Mouse (Mus musculus) CD4-positive naive resting alpha-beta T cell, adult 57 days (primary cell): ENCODE data around the gene Zdhhc25. TPM values are rescaled to one million over a fixed set of nuclear protein-coding genes. Genes with fewer than 3 reads are reported as not detected.

ENCODE experiments used
- total RNA-seq: library from RNA; stranded (reverse); gene quantifications from one replicate; pipeline ENCODE4 v1.2.4, GENCODE M21; 2023

The Zdhhc25 gene
- total RNA-seq, result not detected

GRCm38 (mm10) chr15:88600002-88600401, at the start of gene Zdhhc25:
Gene Zdhhc25, plus strand, starts transcription at chr15:88600302.

Other genes starting within 250 kb of the Zdhhc25 start
- gene Brd1, start 133.9 kb downstream of the Zdhhc25 start, total RNA-seq, result 149 TPM
- gene Zbed4, start 151.4 kb downstream of the Zdhhc25 start, total RNA-seq, result 20.9 TPM
- gene Alg12, start 219.0 kb downstream of the Zdhhc25 start, total RNA-seq, result 19.5 TPM
- gene Creld2, start 219.3 kb downstream of the Zdhhc25 start, total RNA-seq, result 23.9 TPM